Mouse (Mus musculus) megakaryocyte, embryonic 14.5 days (primary cell): Measurements from ENCODE around the gene St8sia6. TPM values are rescaled to one million over a fixed set of nuclear protein-coding genes. Genes with fewer than 3 reads are reported as not detected.

Experiments
- H3K27me3 ChIP-seq: replicated peaks from 2 replicates; pipeline ENCODE3; 2012; ENCODE audit warnings: inconsistent platforms
- H3K36me3 ChIP-seq: replicated peaks from 2 replicates; pipeline ENCODE3; 2012; ENCODE audit warnings: low read length, inconsistent platforms, mixed read lengths
- H3K4me1 ChIP-seq: 2 replicates; pipeline ENCODE4 v1.6.1; 2012; ENCODE audit warnings: inconsistent platforms
- H3K4me3 ChIP-seq: replicated peaks from 2 replicates; pipeline ENCODE3; 2012; ENCODE audit warnings: moderate library complexity, mild to moderate bottlenecking, inconsistent platforms
- H3K9me3 ChIP-seq: 2 replicates; pipeline ENCODE4 v1.6.1; 2012; ENCODE audit warnings: inconsistent platforms
- FLI1 ChIP-seq: IDR thresholded peaks from 2 replicates; pipeline ENCODE4 v1.6.1; 2012; ENCODE audit warnings: low read length, inconsistent platforms, mixed read lengths
- GATA1 ChIP-seq: IDR thresholded peaks from 3 replicates; pipeline ENCODE4 v1.6.1; 2012; ENCODE audit warnings: mixed read lengths, low read length, inconsistent platforms, borderline replicate concordance
- polyA plus RNA-seq: library from polyadenylated mRNA; stranded (reverse); fragments of >175 nt; gene quantifications from 2 replicates; pipeline ENCODE4 v1.2.3, GENCODE M21; 2012; ENCODE audit warnings: low replicate concordance; ENCODE audit not compliant: insufficient read depth

Gene St8sia6
- 0.50 TPM in 1 of 2 replicates, not detected in the other for polyA plus RNA-seq

DNA sequence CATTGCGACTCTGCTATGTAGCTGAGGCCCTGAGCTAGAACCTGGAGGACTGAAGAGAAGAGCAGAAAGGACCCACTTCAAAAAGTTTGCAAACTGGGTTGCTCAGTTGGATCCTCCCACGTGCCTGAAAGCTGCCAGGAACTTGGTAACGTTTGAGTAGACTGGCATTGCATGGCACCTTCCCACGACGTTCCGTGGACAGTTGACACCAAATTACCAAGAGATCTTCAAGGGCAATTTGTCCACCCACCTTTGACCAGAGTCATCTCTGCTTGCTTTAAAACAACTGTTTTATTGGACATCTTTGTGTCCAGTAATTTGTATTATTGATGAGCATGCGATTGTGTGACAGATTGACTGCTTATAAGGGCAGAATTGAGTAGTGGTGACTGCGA, at the start of gene St8sia6:
TSS of gene St8sia6 (minus strand) at position 96 of the 395 bp plus-strand sequence.
- Histone ChIP-seq H3K9me3 (no peaks in the 10 kb centered on the region), H3K27me3 (peaks cover 53% of the 10 kb centered on the region), H3K4me1 (peaks cover 30% of the 10 kb centered on the region), H3K36me3 (no peaks in the 10 kb centered on the region), H3K4me3 (peak within 1 kb of the TSS; percentile 95)
- no peak for TF ChIP-seq FLI1
- no peak for TF ChIP-seq GATA1

DNA sequence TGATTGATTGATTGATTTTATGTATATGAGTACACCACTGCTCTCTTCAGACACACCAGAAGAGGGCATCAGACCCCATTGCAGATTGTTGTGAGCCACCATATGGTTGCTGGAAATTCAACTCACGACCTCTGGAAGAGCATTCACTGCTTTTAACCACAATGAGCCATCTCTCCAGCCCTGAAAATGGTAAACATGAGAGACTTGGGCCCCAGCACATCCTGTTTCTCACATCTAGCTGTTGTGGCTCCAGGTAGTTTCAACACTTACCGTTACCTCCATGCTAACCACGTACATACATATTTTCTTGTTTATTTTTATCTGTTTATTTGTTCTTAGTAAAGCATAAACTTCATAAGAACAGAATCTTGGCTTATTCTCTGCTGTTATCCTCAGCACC, 42.4 kb upstream of the St8sia6 start:
- H3K4me3 ChIP-seq = no peak overlapping the region
- peaks cover 10% of the 10 kb centered on the region for H3K4me1 ChIP-seq
- peaks cover 7% of the 10 kb centered on the region; the same call in 1 of the 2 replicates for H3K9me3 ChIP-seq
- TF ChIP-seq GATA1 (no peak), FLI1 (no peak)
- no peaks in the 10 kb centered on the region for H3K36me3 ChIP-seq
- H3K27me3 ChIP-seq = no peaks in the 10 kb centered on the region

DNA sequence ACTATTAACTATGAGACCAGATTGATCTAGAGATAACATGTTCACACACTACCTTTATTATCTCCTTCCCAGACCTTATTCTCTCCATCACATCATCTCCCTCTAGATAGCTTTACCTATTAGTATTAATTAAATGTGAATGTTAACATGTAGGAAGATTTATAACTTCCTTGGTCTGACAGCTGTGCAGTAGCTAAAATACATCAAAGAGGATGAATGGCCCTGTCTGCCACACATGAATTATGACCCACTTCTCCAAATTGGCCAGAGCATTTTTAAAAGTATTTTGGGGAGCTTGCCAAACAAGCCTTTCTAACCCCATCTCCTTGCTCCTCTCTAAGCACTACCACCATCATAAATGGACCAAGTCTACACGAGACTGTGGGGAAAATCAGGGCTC, 41.1 kb upstream of the St8sia6 start:
- H3K4me3 ChIP-seq = no peak overlapping the region
- H3K27me3 ChIP-seq = no peaks in the 10 kb centered on the region
- TF ChIP-seq GATA1 = no peak
- no peak for TF ChIP-seq FLI1
- no peaks in the 10 kb centered on the region for H3K36me3 ChIP-seq
- peaks cover 7% of the 10 kb centered on the region; the same call in 1 of the 2 replicates for H3K9me3 ChIP-seq
- peaks cover 10% of the 10 kb centered on the region for H3K4me1 ChIP-seq

DNA sequence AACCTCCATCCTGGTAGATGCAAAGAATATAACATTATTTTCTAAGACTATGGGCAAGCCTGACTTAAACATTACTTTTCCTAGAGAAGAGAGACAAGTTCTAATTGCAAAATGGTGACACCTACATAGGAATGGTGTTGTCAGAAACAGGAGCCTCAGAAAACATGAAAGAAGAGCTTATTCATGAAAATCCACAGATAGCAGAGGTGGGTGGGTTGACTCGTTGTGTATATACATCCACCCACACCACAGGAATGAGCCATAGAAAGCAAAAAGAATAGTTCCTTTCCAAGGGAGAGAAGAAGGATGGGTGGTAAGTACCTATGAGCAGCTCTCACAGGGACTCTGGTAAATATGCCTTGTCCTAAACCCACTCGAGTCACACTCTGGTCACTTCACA, 22.8 kb upstream of the St8sia6 start:
- Histone ChIP-seq H3K4me1 (no peaks in the 10 kb centered on the region), H3K36me3 (no peaks in the 10 kb centered on the region), H3K4me3 (no peak overlapping the region), H3K27me3 (peaks cover 6% of the 10 kb centered on the region), H3K9me3 (no peaks in the 10 kb centered on the region)
- TF ChIP-seq FLI1 (no peak), GATA1 (no peak)

DNA sequence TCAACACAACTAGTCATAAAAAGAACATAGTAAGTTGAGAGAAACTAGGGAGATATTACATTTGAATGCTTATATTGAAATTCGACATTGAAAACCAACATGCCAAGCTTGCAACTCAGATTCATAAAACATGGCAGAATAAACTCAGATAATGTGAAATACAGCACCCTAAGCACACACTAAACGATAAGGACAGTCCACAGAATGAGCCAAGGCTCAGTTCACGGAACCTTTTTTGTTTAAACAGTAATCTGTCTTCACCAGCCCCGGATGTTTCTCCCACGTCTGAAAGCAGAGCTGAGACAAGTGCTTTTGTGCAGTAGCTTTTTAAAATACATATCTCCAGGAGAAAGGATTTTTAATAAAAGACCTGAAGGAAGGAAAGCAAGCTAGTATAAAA, 14.7 kb upstream of the St8sia6 start:
- TF ChIP-seq FLI1 (no peak), GATA1 (no peak)
- H3K4me1 ChIP-seq = no peaks in the 10 kb centered on the region
- no peaks in the 10 kb centered on the region for H3K36me3 ChIP-seq
- H3K9me3 ChIP-seq = no peaks in the 10 kb centered on the region
- peaks cover 4% of the 10 kb centered on the region for H3K27me3 ChIP-seq
- H3K4me3 ChIP-seq = no peak overlapping the region

DNA sequence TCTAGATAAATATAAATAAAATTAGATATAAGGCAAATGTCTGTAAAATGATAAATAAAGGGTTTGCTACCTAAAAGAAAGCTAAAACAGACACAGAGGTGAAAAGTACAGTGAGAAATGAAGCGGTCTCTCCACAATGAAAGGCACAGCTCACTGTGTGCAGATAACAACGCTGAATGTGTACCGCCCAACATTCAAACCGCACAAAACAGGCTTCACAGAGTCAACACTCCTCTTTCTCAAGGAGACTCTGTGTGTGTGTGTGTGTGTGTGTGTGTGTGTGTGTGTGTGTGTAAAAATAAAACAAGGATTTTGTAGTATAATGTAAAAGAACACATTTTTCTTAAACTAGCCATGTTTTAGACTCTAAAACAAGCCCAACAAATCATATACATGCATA, 14.1 kb upstream of the St8sia6 start:
- Histone ChIP-seq H3K4me1 (no peaks in the 10 kb centered on the region), H3K9me3 (no peaks in the 10 kb centered on the region), H3K27me3 (peaks cover 2% of the 10 kb centered on the region), H3K36me3 (no peaks in the 10 kb centered on the region), H3K4me3 (no peak overlapping the region)
- TF ChIP-seq GATA1 = no peak
- no peak for TF ChIP-seq FLI1

DNA sequence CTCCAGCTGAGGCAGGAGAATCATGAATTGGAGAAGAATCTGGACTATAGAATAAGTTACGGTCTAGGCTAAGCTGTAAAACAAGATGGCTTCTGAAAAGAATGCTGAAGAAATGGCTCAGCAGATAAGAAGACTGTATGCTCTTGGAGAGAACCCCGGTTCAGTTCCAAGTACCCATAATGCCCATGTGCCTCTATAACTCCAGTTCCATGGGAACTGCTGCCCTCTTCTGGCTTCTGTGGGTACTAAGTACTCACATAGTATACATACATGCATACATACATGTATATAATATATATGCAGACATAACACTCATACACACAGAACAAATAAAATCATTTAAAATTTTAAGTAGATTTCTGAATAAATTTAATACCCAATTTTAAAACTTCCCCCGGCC, 12.3 kb upstream of the St8sia6 start:
- Histone ChIP-seq H3K4me3 (no peak overlapping the region), H3K4me1 (no peaks in the 10 kb centered on the region), H3K36me3 (no peaks in the 10 kb centered on the region), H3K27me3 (peaks cover 2% of the 10 kb centered on the region), H3K9me3 (no peaks in the 10 kb centered on the region)
- TF ChIP-seq FLI1 (no peak), GATA1 (no peak)

DNA sequence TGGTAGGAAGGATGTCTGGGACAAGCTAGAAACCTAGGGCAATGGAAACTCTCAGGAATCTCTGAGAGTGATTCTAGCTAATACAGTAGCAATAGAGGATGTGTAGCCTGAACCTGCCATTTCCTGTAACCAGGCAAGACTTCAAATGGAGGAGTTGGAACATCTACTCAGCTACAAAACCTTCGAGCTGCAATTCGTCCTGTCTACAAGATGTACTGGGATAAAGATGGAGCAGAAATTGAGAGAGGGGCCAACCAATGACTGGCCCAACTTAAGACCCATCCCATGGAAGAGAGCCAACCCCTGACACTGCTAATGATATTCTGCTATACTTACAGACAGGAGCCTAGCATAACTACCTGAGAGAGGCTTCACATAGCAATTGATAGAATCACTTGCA, 6.8 kb upstream of the St8sia6 start:
- TF ChIP-seq GATA1 (no peak), FLI1 (no peak)
- H3K4me1 ChIP-seq = no peaks in the 10 kb centered on the region
- H3K4me3 ChIP-seq = no peak overlapping the region
- H3K27me3 ChIP-seq = peaks cover 25% of the 10 kb centered on the region
- H3K9me3 ChIP-seq = no peaks in the 10 kb centered on the region
- no peaks in the 10 kb centered on the region for H3K36me3 ChIP-seq

DNA sequence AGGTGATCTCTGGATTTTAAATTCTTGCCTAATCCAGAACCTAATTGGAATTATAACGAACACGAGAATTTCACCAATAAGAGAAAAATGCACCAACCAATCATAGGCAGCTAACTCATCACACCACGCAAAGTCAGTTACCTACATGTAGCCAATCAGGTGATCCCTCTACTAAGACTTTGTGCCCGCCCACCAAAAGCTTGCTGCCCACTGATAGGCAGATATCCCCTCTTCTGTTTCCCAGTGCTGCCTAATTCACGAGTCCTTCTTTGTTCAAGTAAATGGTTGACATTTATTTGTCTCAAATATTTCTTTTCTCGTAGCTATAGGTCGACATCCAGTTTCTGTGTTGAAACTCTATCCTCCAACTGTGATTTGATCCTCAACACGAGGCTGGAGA, 582 bp upstream of the St8sia6 start:
- H3K27me3 ChIP-seq = peaks cover 53% of the 10 kb centered on the region
- no peaks in the 10 kb centered on the region for H3K9me3 ChIP-seq
- no peak overlapping the region for H3K4me3 ChIP-seq
- H3K36me3 ChIP-seq = no peaks in the 10 kb centered on the region
- no peak for TF ChIP-seq FLI1
- no peak for TF ChIP-seq GATA1
- H3K4me1 ChIP-seq = peaks cover 28% of the 10 kb centered on the region

DNA sequence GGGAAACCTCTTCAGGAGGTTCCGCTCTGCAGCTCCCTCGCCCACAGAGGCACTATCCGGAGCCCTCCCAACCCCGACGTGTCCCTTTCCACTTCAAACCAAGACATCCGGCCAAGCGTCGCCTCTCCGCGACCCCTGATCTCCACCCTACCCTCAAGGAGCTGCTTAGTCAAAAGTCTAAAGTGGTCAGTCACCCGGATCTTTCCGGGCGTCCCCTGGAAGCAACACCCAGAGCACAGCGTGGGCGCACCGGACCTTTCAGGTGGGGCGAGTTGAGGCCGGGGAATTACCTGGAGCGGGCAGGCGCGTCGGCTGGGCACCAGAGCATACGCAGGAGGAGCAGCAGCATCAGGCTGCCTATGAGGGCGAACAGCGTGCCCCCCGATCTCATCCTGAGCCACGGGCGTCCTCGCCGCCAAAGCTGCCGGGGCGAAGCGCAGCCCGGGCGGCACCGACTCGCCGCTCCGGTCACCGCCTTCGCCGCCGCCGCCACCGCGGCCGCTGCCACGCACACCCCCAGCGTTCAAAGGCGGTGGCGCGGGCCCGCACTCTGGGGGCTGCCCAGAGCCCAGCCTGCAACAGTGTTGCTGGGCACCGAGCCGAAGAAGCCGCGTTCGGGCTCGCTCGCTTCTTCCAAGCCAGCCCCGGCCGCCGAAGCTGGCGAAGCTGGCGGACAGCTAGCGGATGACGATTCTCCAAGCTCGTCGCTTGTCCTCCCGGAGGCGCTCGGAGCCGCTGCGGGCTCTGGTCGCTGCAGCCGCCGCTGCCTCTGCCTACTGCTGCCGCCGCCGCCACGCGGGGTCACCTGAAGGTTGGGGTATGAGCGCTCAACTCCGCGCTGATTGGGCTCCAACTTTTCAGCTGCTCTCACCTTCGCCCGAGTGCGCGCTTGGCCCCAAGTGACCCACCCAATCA, 553 bp downstream of the St8sia6 start:
- Histone ChIP-seq H3K36me3 (no peaks in the 10 kb centered on the region), H3K4me1 (peaks cover 36% of the 10 kb centered on the region), H3K9me3 (no peaks in the 10 kb centered on the region), H3K27me3 (peaks cover 53% of the 10 kb centered on the region), H3K4me3 (peak overlapping the region; percentile 95)
- no peak for TF ChIP-seq FLI1
- no peak for TF ChIP-seq GATA1
